Mouse (Mus musculus) kidney, embryonic 14.5 days (tissue): Measurements from ENCODE around the gene Ugt1a7c. TPM values are rescaled to one million over a fixed set of nuclear protein-coding genes. Genes with fewer than 3 reads are reported as not detected.
"Not testable (repeated sequence)": the region's sequence is repeated elsewhere in the genome, so short reads cannot be mapped to it uniquely, and the experiment has no call there.

ENCODE experiments used
- ATAC-seq: fragments of 200-750 bp; cut with Nextera tagmentation; 2 replicates; pipeline ENCODE4 v1.8.0; 2017; ENCODE audit warnings: moderate number of reproducible peaks, mild to moderate bottlenecking, moderate TSS enrichment, moderate library complexity; ENCODE audit not compliant: low FRiP score, low TSS enrichment
- H3K27ac ChIP-seq: fragments of 300-500 bp; sonication (generic); 2 replicates; pipeline ENCODE4 v1.5.1; 2014; ENCODE audit warnings: low read depth, mild to moderate bottlenecking, low read length, moderate library complexity, mixed read lengths
- H3K27me3 ChIP-seq: fragments of 300-500 bp; sonication (generic); 2 replicates; pipeline ENCODE4 v1.6.1; 2014; ENCODE audit warnings: mild to moderate bottlenecking, low read length; ENCODE audit not compliant: control insufficient read depth, insufficient read depth
- H3K36me3 ChIP-seq: fragments of 300-500 bp; sonication (generic); 2 replicates; pipeline ENCODE4 v1.6.1; 2014; ENCODE audit warnings: low read length, mixed read lengths; ENCODE audit not compliant: control insufficient read depth, insufficient read depth
- H3K4me1 ChIP-seq: fragments of 300-500 bp; sonication (generic); 2 replicates; pipeline ENCODE4 v1.6.1; 2014; ENCODE audit warnings: low read length, mixed read lengths; ENCODE audit not compliant: control insufficient read depth, insufficient read depth
- H3K4me2 ChIP-seq: fragments of 300-500 bp; sonication (generic); replicated peaks from 2 replicates; pipeline ENCODE4 v1.6.1; 2014; ENCODE audit warnings: low read depth, mild to moderate bottlenecking, low read length
- H3K4me3 ChIP-seq: fragments of 300-500 bp; sonication (generic); 2 replicates; pipeline ENCODE4 v1.5.1; 2014; ENCODE audit warnings: mild to moderate bottlenecking, low read length
- H3K9ac ChIP-seq: fragments of 300-500 bp; sonication (generic); 2 replicates; pipeline ENCODE4 v1.6.1; 2014; ENCODE audit warnings: low read depth, mild to moderate bottlenecking, low read length, moderate library complexity
- H3K9me3 ChIP-seq: fragments of 300-500 bp; sonication (generic); 2 replicates; pipeline ENCODE4 v1.6.1; 2016; ENCODE audit warnings: low read length; ENCODE audit not compliant: control insufficient read depth
- WGBS: fragments of 180-500 bp; shearing (Covaris S2); extraction: QIAGEN DNeasy Blood & Tissue Kit; methylation state at CpG from one replicate; pipeline ENCODE4 v1.1.7; 2014; 5-methylcytosine and 5-hydroxymethylcytosine counted together
- polyA plus RNA-seq: library from polyadenylated mRNA; unstranded; fragments of >200 nt; fragmentation: Nextera tagmentation; extraction: Ambion mirVana; gene quantifications from 2 replicates; pipeline ENCODE4 v1.2.1, GENCODE M21; 2014

Ugt1a7c gene
- polyA plus RNA-seq, 1 experiment from 2014 or later = 6.1 TPM

DNA sequence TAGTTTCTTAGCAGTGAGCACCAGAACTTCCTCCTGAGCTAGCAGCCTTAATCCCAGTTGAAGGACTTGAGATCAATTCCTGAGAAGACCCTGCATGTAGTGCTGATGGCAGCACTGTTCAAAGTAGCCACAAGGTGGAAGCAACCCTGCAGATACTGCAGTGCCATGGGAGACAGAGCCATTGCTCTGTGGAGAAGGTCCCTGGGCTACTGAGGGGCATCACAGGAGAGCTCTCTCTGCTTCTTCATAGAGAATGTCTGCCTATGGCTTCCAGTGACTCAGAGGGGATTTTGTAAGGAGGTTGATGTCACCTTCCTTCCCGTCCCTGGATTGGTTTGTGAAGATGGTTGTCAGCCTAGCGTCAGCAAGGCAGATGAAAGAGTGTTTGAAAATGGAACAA is 55.3 kb downstream of the Ugt1a7c start:
- not testable (repeated sequence) for H3K4me1 ChIP-seq, H3K4me2 ChIP-seq, H3K4me3 ChIP-seq, H3K27ac ChIP-seq, H3K9ac ChIP-seq, H3K36me3 ChIP-seq, H3K9me3 ChIP-seq, H3K27me3 ChIP-seq
- 90% methylated on average over 2 of the region's 2 CpGs for WGBS
- ATAC-seq = peak; percentile 49; the same call in 1 of the 2 replicates

GRCm38 (mm10) chr1:88158430-88158829 is 63.6 kb downstream of the Ugt1a7c start:
- Histone ChIP-seq H3K4me1 (no peaks in the 10 kb centered on the region), H3K27ac (no peak overlapping the region), H3K36me3 (no peaks in the 10 kb centered on the region), H3K4me2 (no peak overlapping the region), H3K4me3 (no peak overlapping the region), H3K27me3 (no peaks in the 10 kb centered on the region), H3K9ac (no peak overlapping the region), H3K9me3 (no peaks in the 10 kb centered on the region)
- ATAC-seq = no peak
- 79% methylated on average over 2 of the region's 2 CpGs for WGBS

DNA sequence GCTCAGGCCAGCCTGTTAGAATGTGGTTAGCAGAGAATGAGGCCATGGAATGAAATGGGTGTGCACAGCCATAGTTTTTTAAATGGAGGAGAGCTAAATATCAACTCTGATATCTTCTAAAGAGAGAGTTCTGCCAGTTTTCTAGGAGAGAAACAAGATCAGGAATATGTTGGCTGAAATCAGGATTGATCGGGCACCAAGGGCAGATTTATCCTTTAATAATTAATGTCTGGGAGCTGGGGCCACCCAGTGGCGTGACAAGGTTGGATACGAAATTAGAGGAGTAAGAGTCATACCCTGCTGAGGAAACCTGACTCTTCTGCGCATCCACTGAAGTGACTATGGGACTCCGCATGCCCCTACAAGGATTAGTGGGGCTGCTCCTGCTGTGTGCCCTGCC is 70.8 kb downstream of the Ugt1a7c start, which contains the start of gene Ugt1a5:
Gene Ugt1a5 (plus strand): TSS at position 302 of the 400 bp plus-strand sequence.
- no peaks in the 10 kb centered on the region for H3K9me3 ChIP-seq
- H3K27ac ChIP-seq = no peak within 1 kb of the TSS
- ATAC-seq = no peak
- no peak within 1 kb of the TSS for H3K4me3 ChIP-seq
- no peaks in the 10 kb centered on the region for H3K27me3 ChIP-seq
- H3K9ac ChIP-seq = no peak within 1 kb of the TSS
- H3K4me1 ChIP-seq = no peaks in the 10 kb centered on the region
- H3K4me2 ChIP-seq = no peak within 1 kb of the TSS
- H3K36me3 ChIP-seq = no peaks in the 10 kb centered on the region
- 84% methylated on average over 5 of the region's 5 CpGs for WGBS

GRCm38 (mm10) chr1:88172190-88172589 is 77.3 kb downstream of the Ugt1a7c start:
- WGBS = 91% methylated on average over 5 of the region's 7 CpGs
- not testable (repeated sequence) for H3K36me3 ChIP-seq, H3K4me1 ChIP-seq, H3K27ac ChIP-seq, H3K4me2 ChIP-seq, H3K4me3 ChIP-seq, H3K9me3 ChIP-seq, H3K27me3 ChIP-seq, H3K9ac ChIP-seq, ATAC-seq

GRCm38 (mm10) chr1:88179657-88180056 is 84.8 kb downstream of the Ugt1a7c start:
- H3K36me3 ChIP-seq = no peaks in the 10 kb centered on the region
- no peaks in the 10 kb centered on the region for H3K4me1 ChIP-seq
- 89% methylated on average over 1 of the region's 1 CpGs for WGBS
- no peak overlapping the region for H3K4me3 ChIP-seq
- peaks cover 14% of the 10 kb centered on the region for H3K9me3 ChIP-seq
- no peak for ATAC-seq
- no peaks in the 10 kb centered on the region for H3K27me3 ChIP-seq
- H3K27ac ChIP-seq = no peak overlapping the region
- H3K4me2 ChIP-seq = no peak overlapping the region
- no peak overlapping the region for H3K9ac ChIP-seq

GRCm38 (mm10) chr1:88186325-88186935 is 91.6 kb downstream of the Ugt1a7c start:
- Histone ChIP-seq H3K9ac (no peak overlapping the region), H3K4me3 (no peak overlapping the region), H3K9me3 (no peaks in the 10 kb centered on the region), H3K4me2 (no peak overlapping the region), H3K27ac (no peak overlapping the region), H3K36me3 (no peaks in the 10 kb centered on the region), H3K4me1 (no peaks in the 10 kb centered on the region), H3K27me3 (no peaks in the 10 kb centered on the region)
- WGBS = 83% methylated on average over 5 of the region's 5 CpGs
- no peak for ATAC-seq

DNA sequence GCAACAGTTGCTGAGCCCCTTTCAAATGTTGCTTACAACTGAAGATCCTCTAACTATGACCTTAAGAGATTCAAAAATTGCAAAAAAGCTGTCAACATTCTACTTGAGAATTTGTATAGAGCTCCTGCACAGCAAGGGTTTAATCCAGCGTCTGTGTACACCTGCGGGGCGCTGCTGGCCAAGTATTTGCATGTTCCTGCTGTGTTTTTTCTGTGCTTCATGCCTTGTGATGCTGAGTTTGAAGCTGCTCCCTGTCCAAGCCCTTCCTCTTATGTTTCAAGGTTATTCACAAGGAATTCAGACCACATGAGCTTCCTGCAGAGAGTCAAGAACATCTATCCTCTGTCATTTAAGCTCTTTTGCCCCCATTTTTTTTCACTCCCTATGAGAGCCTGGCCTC is 97.3 kb downstream of the Ugt1a7c start:
- no peak overlapping the region for H3K27ac ChIP-seq
- no peaks in the 10 kb centered on the region for H3K4me1 ChIP-seq
- no peak overlapping the region for H3K4me2 ChIP-seq
- ATAC-seq = no peak
- H3K9me3 ChIP-seq = no peaks in the 10 kb centered on the region
- H3K4me3 ChIP-seq = no peak overlapping the region
- H3K27me3 ChIP-seq = no peaks in the 10 kb centered on the region
- H3K36me3 ChIP-seq = no peaks in the 10 kb centered on the region
- WGBS = 74% methylated on average over 3 of the region's 3 CpGs
- H3K9ac ChIP-seq = no peak overlapping the region

DNA sequence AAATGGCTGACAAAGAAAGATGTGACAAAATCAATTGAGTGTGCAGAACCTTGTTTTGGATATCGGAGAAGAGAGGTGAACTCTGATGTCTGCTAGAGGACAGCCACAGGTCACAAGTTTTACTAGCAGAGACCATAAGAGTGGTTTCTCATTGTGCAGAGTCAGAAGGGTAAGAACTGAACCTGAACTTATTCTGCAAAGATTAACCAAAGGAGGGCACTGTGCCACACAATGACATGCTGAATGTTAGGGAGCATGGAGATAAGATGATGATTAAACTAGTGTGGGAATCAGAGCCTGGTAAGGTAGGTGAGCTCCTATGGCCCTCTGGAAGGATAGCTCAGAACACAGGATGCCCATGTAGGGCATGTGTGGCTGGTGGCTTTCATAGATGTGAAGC is 100.8 kb downstream of the Ugt1a7c start:
- WGBS = 41% methylated on average over 1 of the region's 1 CpGs
- no peak for ATAC-seq

DNA sequence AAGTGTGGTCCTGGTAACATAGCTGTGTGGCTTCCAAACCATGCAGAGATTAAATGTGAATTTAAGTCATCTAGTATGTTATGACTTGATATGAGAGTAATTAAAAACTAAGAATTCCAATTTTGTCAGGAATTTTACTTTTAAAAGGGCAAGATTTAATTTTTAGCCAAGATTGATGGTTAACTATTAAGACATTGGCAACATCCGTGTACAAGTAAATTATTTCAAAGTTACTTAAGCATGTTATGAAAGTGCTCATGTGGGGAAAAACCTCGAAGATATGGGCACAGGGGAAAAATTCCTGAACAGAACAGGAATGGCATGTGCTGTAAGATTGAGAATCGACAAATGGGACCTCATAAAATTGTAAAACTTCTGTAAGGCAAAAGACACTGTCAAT is 102.6 kb downstream of the Ugt1a7c start:
- Histone ChIP-seq H3K4me1 (no peaks in the 10 kb centered on the region), H3K27me3 (no peaks in the 10 kb centered on the region), H3K36me3 (no peaks in the 10 kb centered on the region), H3K27ac (no peak overlapping the region), H3K4me3 (no peak overlapping the region), H3K9ac (no peak overlapping the region), H3K9me3 (no peaks in the 10 kb centered on the region), H3K4me2 (no peak overlapping the region)
- no peak for ATAC-seq
- WGBS = 66% methylated on average over 3 of the region's 3 CpGs

More for the DNA sequence above, 100.8 kb downstream of the Ugt1a7c start:
- H3K9ac ChIP-seq = no peak overlapping the region
- no peaks in the 10 kb centered on the region for H3K9me3 ChIP-seq
- no peaks in the 10 kb centered on the region for H3K36me3 ChIP-seq
- no peaks in the 10 kb centered on the region for H3K27me3 ChIP-seq
- no peak overlapping the region for H3K27ac ChIP-seq
- H3K4me2 ChIP-seq = no peak overlapping the region
- H3K4me1 ChIP-seq = no peaks in the 10 kb centered on the region
- no peak overlapping the region for H3K4me3 ChIP-seq
